Mouse (Mus musculus): ENCODE measurements around the gene Wdr54.

Wdr54 gene

GRCm38 (mm10) chr6:83125331-83125730 is 30.9 kb downstream of the Wdr54 start, which contains the start of gene Ino80b:
Gene Ino80b (minus strand): TSS chr6:83125431.
- DNase-seq = no peak

- DNase-seq = peak; percentile 94 to 95
Measured at GRCm38 (mm10) chr6:83124851-83125312, 31.3 kb downstream of the Wdr54 start.

- no peak for DNase-seq
Measured at GRCm38 (mm10) chr6:83122961-83123360, 33.2 kb downstream of the Wdr54 start.

GRCm38 (mm10) chr6:83121863-83122710 is 34.1 kb downstream of the Wdr54 start:
- no peak for DNase-seq

GRCm38 (mm10) chr6:83120930-83121862 is 35.0 kb downstream of the Wdr54 start, which contains the start of gene Wbp1:
Gene Wbp1 (minus strand): TSS chr6:83121559.
- DNase-seq = peak; percentile 93 to 99

- DNase-seq = peak; percentile 31 to 65
Measured at GRCm38 (mm10) chr6:83119734-83120051, 36.5 kb downstream of the Wdr54 start.

- DNase-seq = no peak
Measured at GRCm38 (mm10) chr6:83118825-83119733, 37.1 kb downstream of the Wdr54 start.

GRCm38 (mm10) chr6:83118369-83118768 is 37.8 kb downstream of the Wdr54 start:
- DNase-seq = no peak

GRCm38 (mm10) chr6:83117616-83118015 is 38.6 kb downstream of the Wdr54 start:
- no peak for DNase-seq

- no peak for DNase-seq
Measured at GRCm38 (mm10) chr6:83117165-83117438, 39.1 kb downstream of the Wdr54 start.

- DNase-seq = no peak
Measured at GRCm38 (mm10) chr6:83116373-83117164, 39.6 kb downstream of the Wdr54 start.

GRCm38 (mm10) chr6:83115682-83116372 is 40.4 kb downstream of the Wdr54 start:
- no peak for DNase-seq

GRCm38 (mm10) chr6:83115011-83115671 is 41.1 kb downstream of the Wdr54 start, which contains the start of gene Mogs:
Gene Mogs (plus strand): TSS chr6:83115496.
- peak; percentile 95 to 98 for DNase-seq

GRCm38 (mm10) chr6:83111510-83112136 is 44.6 kb downstream of the Wdr54 start:
- no peak for DNase-seq

- peak; percentile 83 to 90 for DNase-seq
Measured at GRCm38 (mm10) chr6:83108762-83109668, 47.2 kb downstream of the Wdr54 start, which contains the start of gene Mrpl53. Gene Mrpl53 (plus strand): TSS chr6:83109040.

- DNase-seq = peak; percentile 81 to 94
Measured at GRCm38 (mm10) chr6:83107566-83108400, 48.4 kb downstream of the Wdr54 start.

GRCm38 (mm10) chr6:83104158-83104557 is 52.0 kb downstream of the Wdr54 start:
- DNase-seq = no peak
